Mouse (Mus musculus): ENCODE data around the gene Cops9.

DNA sequence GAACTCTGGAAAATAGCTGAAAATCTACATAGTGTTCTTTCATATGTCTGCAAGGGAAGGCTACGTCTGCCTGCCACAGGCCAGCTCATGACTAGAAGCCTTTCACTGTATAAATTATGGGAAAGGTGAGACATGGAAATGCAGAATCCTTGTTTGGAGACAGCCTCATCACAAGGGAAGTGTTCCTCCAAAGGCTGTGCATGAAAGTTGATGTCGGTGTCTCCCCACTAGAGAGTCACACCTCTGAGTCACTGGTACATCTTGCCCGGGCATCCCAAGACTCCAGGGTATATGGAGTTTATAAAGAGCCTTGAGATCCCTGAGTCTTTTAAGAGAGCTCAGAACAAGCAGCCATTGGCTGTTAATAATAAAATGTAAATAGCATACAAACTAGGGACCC lies 11.4 kb upstream of the Cops9 start:
- TF ChIP-seq CTCF (IDR thresholded peaks at IDR 0.05; ENCODE audit: borderline replicate concordance, control insufficient read depth, extremely low read depth, insufficient read depth, low read length, poor library complexity) = no peak
- TF ChIP-seq POLR2A (IDR thresholded peaks at IDR 0.05; ENCODE audit: control insufficient read depth, extremely low read depth, insufficient read depth, low read length, poor library complexity) = no peak

All from thymus, adult 2 months (tissue).